Mouse (Mus musculus) forebrain, embryonic 13.5 days (tissue): ENCODE data around the gene Dlg4. TPM values are rescaled to one million over a fixed set of nuclear protein-coding genes. Genes with fewer than 3 reads are reported as not detected.
"Not testable (repeated sequence)": the region's sequence is repeated elsewhere in the genome, so short reads cannot be mapped to it uniquely, and the experiment has no call there.

Experiments
- ATAC-seq: fragments of 200-750 bp; cut with Nextera tagmentation; 2 replicates; pipeline ENCODE4 v1.8.0; 2017
- H3K27ac ChIP-seq: fragments of 300-500 bp; sonication (generic); 2 replicates; pipeline ENCODE4 v1.5.1; 2015; ENCODE audit warnings: inconsistent platforms, mild to moderate bottlenecking, moderate library complexity
- H3K27me3 ChIP-seq: fragments of 300-500 bp; sonication (generic); 2 replicates; pipeline ENCODE4 v1.6.1; 2015; ENCODE audit warnings: mild to moderate bottlenecking, inconsistent platforms
- H3K36me3 ChIP-seq: fragments of 300-500 bp; sonication (generic); 2 replicates; pipeline ENCODE4 v1.6.1; 2015; ENCODE audit warnings: mild to moderate bottlenecking, inconsistent platforms; ENCODE audit not compliant: poor library complexity, severe bottlenecking
- H3K4me1 ChIP-seq: fragments of 300-500 bp; sonication (generic); 2 replicates; pipeline ENCODE4 v1.6.1; 2015; ENCODE audit warnings: inconsistent platforms
- H3K4me2 ChIP-seq: fragments of 300-500 bp; sonication (generic); 2 replicates; pipeline ENCODE4 v1.6.1; 2015; ENCODE audit warnings: inconsistent platforms, mild to moderate bottlenecking, moderate library complexity
- H3K4me3 ChIP-seq: fragments of 300-500 bp; sonication (generic); 2 replicates; pipeline ENCODE4 v1.5.1; 2015; ENCODE audit warnings: mild to moderate bottlenecking, inconsistent platforms
- H3K9ac ChIP-seq: fragments of 300-500 bp; sonication (generic); 2 replicates; pipeline ENCODE4 v1.6.1; 2015; ENCODE audit warnings: mild to moderate bottlenecking, inconsistent platforms
- H3K9me3 ChIP-seq: fragments of 300-500 bp; sonication (generic); replicated peaks from 2 replicates; pipeline ENCODE4 v1.6.1; 2016; ENCODE audit warnings: inconsistent platforms
- WGBS: fragments of 180-500 bp; shearing (Covaris S2); methylation state at CpG from one replicate; pipeline ENCODE4 v1.1.7; 2015; 5-methylcytosine and 5-hydroxymethylcytosine counted together
- polyA plus RNA-seq: library from polyadenylated mRNA; unstranded; fragments of >200 nt; fragmentation: Nextera tagmentation; extraction: Ambion mirVana; gene quantifications from 2 replicates; pipeline ENCODE4 v1.2.1, GENCODE M21; 2015

Gene Dlg4
- polyA plus RNA-seq, 1 experiment from 2014 or later = 26.2 TPM

GRCm38 (mm10) chr11:70014051-70014450 lies 2.7 kb upstream of the Dlg4 start:
- 0 out of 2 replicates have a peak overlapping the region, but pooled peaks have one; percentile 59 for H3K27ac ChIP-seq
- H3K4me3 ChIP-seq = peak overlapping the region; percentile 59; the same call in 1 of the 2 replicates
- 0 out of 2 replicates have a peak overlapping the region, but pooled peaks have one; percentile 16 for H3K9ac ChIP-seq
- peak overlapping the region; percentile 85 for H3K4me2 ChIP-seq
- ATAC-seq = no peak
- 55% methylated on average over 5 of the region's 5 CpGs for WGBS
- no peaks in the 10 kb centered on the region for H3K9me3 ChIP-seq
- H3K36me3 ChIP-seq = peaks cover 50% of the 10 kb centered on the region
- H3K4me1 ChIP-seq = peaks cover 33% of the 10 kb centered on the region
- no peaks in the 10 kb centered on the region for H3K27me3 ChIP-seq

GRCm38 (mm10) chr11:70014880-70015558 lies 1.7 kb upstream of the Dlg4 start, which contains the start of gene Acadvl:
Gene Acadvl, minus strand, starts transcription at chr11:70015411.
- WGBS = under 1% methylated on average over 35 of the region's 35 CpGs
- H3K27me3 ChIP-seq = no peaks in the 10 kb centered on the region
- peak within 1 kb of the TSS; percentile 83 for H3K9ac ChIP-seq
- ATAC-seq = peak; percentile 84
- H3K4me1 ChIP-seq = peaks cover 42% of the 10 kb centered on the region
- H3K36me3 ChIP-seq = peaks cover 41% of the 10 kb centered on the region
- peak within 1 kb of the TSS; percentile 59 for H3K27ac ChIP-seq
- H3K9me3 ChIP-seq = no peaks in the 10 kb centered on the region
- peak within 1 kb of the TSS; percentile 85 for H3K4me2 ChIP-seq
- peak within 1 kb of the TSS; percentile 59 for H3K4me3 ChIP-seq

GRCm38 (mm10) chr11:70015677-70016076 lies 1.1 kb upstream of the Dlg4 start:
- Histone ChIP-seq H3K9me3 (no peaks in the 10 kb centered on the region), H3K9ac (peak overlapping the region; percentile 83; the same call in 1 of the 2 replicates), H3K4me3 (peak overlapping the region; percentile 59; the same call in 1 of the 2 replicates), H3K4me2 (peak overlapping the region; percentile 85), H3K4me1 (peaks cover 49% of the 10 kb centered on the region), H3K27ac (no peak overlapping the region), H3K27me3 (no peaks in the 10 kb centered on the region), H3K36me3 (peaks cover 34% of the 10 kb centered on the region)
- WGBS = 65% methylated on average over 6 of the region's 6 CpGs
- ATAC-seq = no peak

- peaks cover 29% of the 10 kb centered on the region for H3K36me3 ChIP-seq
- H3K9me3 ChIP-seq, H3K9ac ChIP-seq, H3K27me3 ChIP-seq, ATAC-seq, H3K27ac ChIP-seq, H3K4me3 ChIP-seq, H3K4me2 ChIP-seq: not testable (repeated sequence)
- peaks cover 51% of the 10 kb centered on the region for H3K4me1 ChIP-seq
- 86% methylated on average over 2 of the region's 2 CpGs for WGBS
These were observed 565 bp upstream of the Dlg4 start for GRCm38 (mm10) chr11:70016177-70016576.

GRCm38 (mm10) chr11:70017199-70017767 lies 541 bp downstream of the Dlg4 start:
- Histone ChIP-seq H3K9me3 (no peaks in the 10 kb centered on the region), H3K9ac (peak overlapping the region; percentile 92), H3K27me3 (no peaks in the 10 kb centered on the region), H3K27ac (peak overlapping the region; percentile 96), H3K36me3 (peaks cover 18% of the 10 kb centered on the region), H3K4me1 (peaks cover 56% of the 10 kb centered on the region), H3K4me2 (peak overlapping the region; percentile 92), H3K4me3 (peak overlapping the region; percentile 71)
- ATAC-seq = no peak
- 29% methylated on average over 7 of the region's 7 CpGs for WGBS

- Histone ChIP-seq H3K9me3 (no peaks in the 10 kb centered on the region), H3K36me3 (peaks cover 7% of the 10 kb centered on the region), H3K27me3 (no peaks in the 10 kb centered on the region), H3K4me1 (peaks cover 67% of the 10 kb centered on the region), H3K4me3 (peak overlapping the region; percentile 71), H3K9ac (peak overlapping the region; percentile 92), H3K27ac (peak overlapping the region; percentile 96), H3K4me2 (peak overlapping the region; percentile 92)
- no peak for ATAC-seq
- 3% methylated on average over 19 of the region's 25 CpGs for WGBS
These were observed 1.6 kb downstream of the Dlg4 start for GRCm38 (mm10) chr11:70018131-70018990.

GRCm38 (mm10) chr11:70019495-70020021 lies 2.8 kb downstream of the Dlg4 start:
- peaks cover 74% of the 10 kb centered on the region for H3K4me1 ChIP-seq
- WGBS = 18% methylated on average over 2 of the region's 2 CpGs

GRCm38 (mm10) chr11:70020022-70020631 lies 3.4 kb downstream of the Dlg4 start:
- Histone ChIP-seq H3K36me3 (no peaks in the 10 kb centered on the region), H3K9ac (peak overlapping the region; percentile 92), H3K4me3 (peak overlapping the region; percentile 71), H3K4me2 (peak overlapping the region; percentile 92), H3K4me1 (peaks cover 74% of the 10 kb centered on the region), H3K27ac (peak overlapping the region; percentile 96), H3K27me3 (no peaks in the 10 kb centered on the region), H3K9me3 (no peaks in the 10 kb centered on the region)
- 9% methylated on average over 8 of the region's 8 CpGs for WGBS
- no peak for ATAC-seq

More at GRCm38 (mm10) chr11:70019495-70020021, 2.8 kb downstream of the Dlg4 start:
- Histone ChIP-seq H3K36me3 (no peaks in the 10 kb centered on the region), H3K9me3 (no peaks in the 10 kb centered on the region), H3K4me3 (peak overlapping the region; percentile 71), H3K4me2 (peak overlapping the region; percentile 92), H3K27ac (peak overlapping the region; percentile 96), H3K27me3 (no peaks in the 10 kb centered on the region), H3K9ac (peak overlapping the region; percentile 92)
- no peak for ATAC-seq

- Histone ChIP-seq H3K36me3 (no peaks in the 10 kb centered on the region), H3K9me3 (no peaks in the 10 kb centered on the region), H3K4me3 (peak overlapping the region; percentile 71), H3K27me3 (no peaks in the 10 kb centered on the region), H3K27ac (peak overlapping the region; percentile 96), H3K9ac (peak overlapping the region; percentile 92), H3K4me1 (peaks cover 76% of the 10 kb centered on the region), H3K4me2 (peak overlapping the region; percentile 92)
- WGBS = under 1% methylated on average over 8 of the region's 8 CpGs
- ATAC-seq = peak; percentile 79
These were observed 4.1 kb downstream of the Dlg4 start for GRCm38 (mm10) chr11:70020731-70021263.

- Histone ChIP-seq H3K9me3 (no peaks in the 10 kb centered on the region), H3K27ac (peak overlapping the region; percentile 96), H3K36me3 (no peaks in the 10 kb centered on the region), H3K9ac (peak overlapping the region; percentile 92), H3K4me3 (peak overlapping the region; percentile 71), H3K4me2 (peak overlapping the region; percentile 92), H3K4me1 (peaks cover 83% of the 10 kb centered on the region), H3K27me3 (no peaks in the 10 kb centered on the region)
- WGBS = under 1% methylated on average over 40 of the region's 40 CpGs
- ATAC-seq = peak; percentile 71
These were observed 4.8 kb downstream of the Dlg4 start for GRCm38 (mm10) chr11:70021264-70022132.
